Mouse (Mus musculus) cerebellum, adult 8-10 months (tissue): ENCODE results near the gene Manba.

Source experiments
- DNase-seq: peaks from one replicate; pipeline ENCODE4 v3.0.0; 2022

The Manba gene

GRCm38 (mm10) chr3:135586060-135586459 is 100.6 kb downstream of the Manba start:
- DNase-seq, result no peak

GRCm38 (mm10) chr3:135586471-135586880 is 101.1 kb downstream of the Manba start:
- no peak for DNase-seq

GRCm38 (mm10) chr3:135590471-135590870 is 105.1 kb downstream of the Manba start:
- no peak for DNase-seq

- DNase-seq, result no peak
These were observed 106.0 kb downstream of the Manba start for GRCm38 (mm10) chr3:135591376-135591775.

- DNase-seq, result no peak
These were observed 106.6 kb downstream of the Manba start for GRCm38 (mm10) chr3:135592011-135592410.

- no peak for DNase-seq
These were observed 109.0 kb downstream of the Manba start for GRCm38 (mm10) chr3:135594238-135594917.

GRCm38 (mm10) chr3:135597014-135597413 is 111.6 kb downstream of the Manba start:
- no peak for DNase-seq

- DNase-seq, result no peak
These were observed 112.9 kb downstream of the Manba start for GRCm38 (mm10) chr3:135598355-135598754.

GRCm38 (mm10) chr3:135602731-135603130 is 117.3 kb downstream of the Manba start:
- DNase-seq, result no peak

- DNase-seq, result no peak
These were observed 119.4 kb downstream of the Manba start for GRCm38 (mm10) chr3:135604626-135605417.

- DNase-seq, result no peak
These were observed 120.1 kb downstream of the Manba start for GRCm38 (mm10) chr3:135605474-135605873.

- DNase-seq, result no peak
These were observed 121.2 kb downstream of the Manba start for GRCm38 (mm10) chr3:135606592-135606991.

- no peak for DNase-seq
These were observed 121.6 kb downstream of the Manba start for GRCm38 (mm10) chr3:135607021-135607420.

GRCm38 (mm10) chr3:135607660-135608473 is 122.5 kb downstream of the Manba start:
- DNase-seq, result no peak

GRCm38 (mm10) chr3:135610221-135610620 is 124.8 kb downstream of the Manba start:
- no peak for DNase-seq

- no peak for DNase-seq
These were observed 129.0 kb downstream of the Manba start for GRCm38 (mm10) chr3:135614376-135614775.

GRCm38 (mm10) chr3:135616730-135617129 is 131.3 kb downstream of the Manba start:
- DNase-seq, result no peak
